Mouse (Mus musculus) intestine, embryonic 14.5 days (tissue): ENCODE measurements around the gene Mat2a. TPM values are rescaled to one million over a fixed set of nuclear protein-coding genes. Genes with fewer than 3 reads are reported as not detected.
"Not testable (repeated sequence)": the region's sequence is repeated elsewhere in the genome, so short reads cannot be mapped to it uniquely, and the experiment has no call there.

Experiments
- ATAC-seq: fragments of 200-750 bp; cut with Nextera tagmentation; replicated peaks from 2 replicates; pipeline ENCODE4 v1.8.0; 2017; ENCODE audit warnings: low read depth, moderate number of reproducible peaks, moderate TSS enrichment, moderate library complexity; ENCODE audit not compliant: low FRiP score, low TSS enrichment
- DNase-seq: peaks from one replicate; pipeline ENCODE4 v3.0.0-alpha.2; 2018; ENCODE audit warnings: low spot score
- H3K27ac ChIP-seq: fragments of 300-500 bp; sonication (generic); 2 replicates; pipeline ENCODE4 v1.5.1; 2014; ENCODE audit warnings: low read depth, mild to moderate bottlenecking, control low read depth
- H3K27me3 ChIP-seq: fragments of 300-500 bp; sonication (generic); replicated peaks from 2 replicates; pipeline ENCODE4 v1.6.1; 2014; ENCODE audit warnings: low read length, control low read depth; ENCODE audit not compliant: control insufficient read depth, insufficient read depth
- H3K36me3 ChIP-seq: fragments of 300-500 bp; sonication (generic); 2 replicates; pipeline ENCODE4 v1.6.1; 2014; ENCODE audit warnings: low read length, control low read depth; ENCODE audit not compliant: control insufficient read depth, insufficient read depth
- H3K4me1 ChIP-seq: fragments of 300-500 bp; sonication (generic); replicated peaks from 2 replicates; pipeline ENCODE4 v1.6.1; 2014; ENCODE audit warnings: low read length, control low read depth, mixed read lengths; ENCODE audit not compliant: control insufficient read depth, insufficient read depth
- H3K4me2 ChIP-seq: fragments of 300-500 bp; sonication (generic); 2 replicates; pipeline ENCODE4 v1.6.1; 2014; ENCODE audit warnings: low read length
- H3K4me3 ChIP-seq: fragments of 300-500 bp; sonication (generic); 2 replicates; pipeline ENCODE4 v1.5.1; 2014; ENCODE audit warnings: low read depth, low read length, control low read depth, mixed read lengths
- H3K9ac ChIP-seq: fragments of 300-500 bp; sonication (generic); 2 replicates; pipeline ENCODE4 v1.6.1; 2014; ENCODE audit warnings: mild to moderate bottlenecking, low read length
- H3K9me3 ChIP-seq: fragments of 300-500 bp; sonication (generic); 2 replicates; pipeline ENCODE4 v1.6.1; 2016; ENCODE audit warnings: low read length, control low read depth; ENCODE audit not compliant: control insufficient read depth
- WGBS: fragments of 180-500 bp; shearing (Covaris S2); extraction: QIAGEN DNeasy Blood & Tissue Kit; methylation state at CpG from one replicate; pipeline ENCODE4 v1.1.7; 2014; 5-methylcytosine and 5-hydroxymethylcytosine counted together
- polyA plus RNA-seq: library from polyadenylated mRNA; unstranded; fragments of >200 nt; fragmentation: Nextera tagmentation; extraction: Ambion mirVana; gene quantifications from 2 replicates; pipeline ENCODE4 v1.2.1, GENCODE M21; 2014

Gene Mat2a
- polyA plus RNA-seq, 1 experiment from 2014 or later: 378 TPM

GRCm38 (mm10) chr6:72478691-72479090 lies 39.3 kb upstream of the Mat2a start:
- H3K4me2 ChIP-seq, H3K9ac ChIP-seq, H3K9me3 ChIP-seq, H3K27me3 ChIP-seq, H3K4me1 ChIP-seq, DNase-seq, H3K27ac ChIP-seq, H3K4me3 ChIP-seq, H3K36me3 ChIP-seq, ATAC-seq: not testable (repeated sequence)
- 87% methylated on average over 2 of the region's 3 CpGs for WGBS

- Histone ChIP-seq H3K36me3 (no peaks in the 10 kb centered on the region), H3K9me3 (no peaks in the 10 kb centered on the region), H3K4me2 (no peak overlapping the region), H3K27ac (no peak overlapping the region), H3K4me3 (no peak overlapping the region), H3K9ac (no peak overlapping the region), H3K27me3 (no peaks in the 10 kb centered on the region), H3K4me1 (peaks cover 14% of the 10 kb centered on the region)
- WGBS: 85% methylated on average over 3 of the region's 3 CpGs
- DNase-seq (no peak), ATAC-seq (no peak)
Observed at GRCm38 (mm10) chr6:72477621-72478020, 38.3 kb upstream of the Mat2a start.

GRCm38 (mm10) chr6:72476836-72477235 lies 37.5 kb upstream of the Mat2a start:
- Histone ChIP-seq H3K4me2 (no peak overlapping the region), H3K27ac (no peak overlapping the region), H3K27me3 (no peaks in the 10 kb centered on the region), H3K4me3 (no peak overlapping the region), H3K4me1 (peaks cover 14% of the 10 kb centered on the region), H3K9me3 (no peaks in the 10 kb centered on the region), H3K9ac (no peak overlapping the region), H3K36me3 (no peaks in the 10 kb centered on the region)
- no peak for ATAC-seq
- no peak for DNase-seq
- WGBS: 92% methylated on average over 5 of the region's 5 CpGs

- DNase-seq (no peak), ATAC-seq (no peak)
- Histone ChIP-seq H3K4me1 (peaks cover 14% of the 10 kb centered on the region), H3K4me3 (no peak overlapping the region), H3K36me3 (no peaks in the 10 kb centered on the region), H3K9ac (no peak overlapping the region), H3K9me3 (no peaks in the 10 kb centered on the region), H3K4me2 (no peak overlapping the region), H3K27me3 (no peaks in the 10 kb centered on the region), H3K27ac (no peak overlapping the region)
- 79% methylated on average over 4 of the region's 4 CpGs for WGBS
Observed at GRCm38 (mm10) chr6:72475221-72475985, 36.0 kb upstream of the Mat2a start.

- H3K9ac ChIP-seq: no peak overlapping the region
- no peaks in the 10 kb centered on the region for H3K36me3 ChIP-seq
- 36% methylated on average over 14 of the region's 14 CpGs for WGBS
- ATAC-seq (peak; percentile 67), DNase-seq (peak; percentile 65)
- H3K4me3 ChIP-seq: no peak overlapping the region
- H3K4me2 ChIP-seq: no peak overlapping the region
- H3K4me1 ChIP-seq: peaks cover 14% of the 10 kb centered on the region
- H3K27me3 ChIP-seq: no peaks in the 10 kb centered on the region
- peak overlapping the region; percentile 44; the same call in 1 of the 2 replicates for H3K27ac ChIP-seq
- no peaks in the 10 kb centered on the region for H3K9me3 ChIP-seq
Observed at GRCm38 (mm10) chr6:72473264-72474041, 34.1 kb upstream of the Mat2a start.

GRCm38 (mm10) chr6:72466171-72466570 lies 26.8 kb upstream of the Mat2a start:
- no peak for ATAC-seq
- H3K36me3 ChIP-seq: no peaks in the 10 kb centered on the region
- H3K4me2 ChIP-seq: no peak overlapping the region
- no peak overlapping the region for H3K4me3 ChIP-seq
- no peaks in the 10 kb centered on the region for H3K27me3 ChIP-seq
- peaks cover 10% of the 10 kb centered on the region for H3K4me1 ChIP-seq
- DNase-seq: no peak
- 64% methylated on average over 4 of the region's 4 CpGs for WGBS
- H3K9me3 ChIP-seq: no peaks in the 10 kb centered on the region
- H3K9ac ChIP-seq: no peak overlapping the region
- H3K27ac ChIP-seq: no peak overlapping the region

GRCm38 (mm10) chr6:72465361-72466157 lies 26.2 kb upstream of the Mat2a start:
- H3K27me3 ChIP-seq: no peaks in the 10 kb centered on the region
- no peaks in the 10 kb centered on the region for H3K9me3 ChIP-seq
- no peak overlapping the region; the same call in 1 of the 2 replicates for H3K4me2 ChIP-seq
- no peak overlapping the region for H3K9ac ChIP-seq
- WGBS: 53% methylated on average over 8 of the region's 8 CpGs
- H3K4me3 ChIP-seq: no peak overlapping the region
- ATAC-seq (no peak), DNase-seq (no peak)
- H3K27ac ChIP-seq: no peak overlapping the region
- H3K4me1 ChIP-seq: peaks cover 14% of the 10 kb centered on the region
- no peaks in the 10 kb centered on the region for H3K36me3 ChIP-seq

- H3K9me3 ChIP-seq, H3K27ac ChIP-seq, ATAC-seq, H3K4me3 ChIP-seq, H3K4me2 ChIP-seq, DNase-seq, H3K27me3 ChIP-seq, H3K9ac ChIP-seq, H3K36me3 ChIP-seq: not testable (repeated sequence)
- H3K4me1 ChIP-seq: peaks cover 28% of the 10 kb centered on the region
- 80% methylated on average over 5 of the region's 5 CpGs for WGBS
Observed at GRCm38 (mm10) chr6:72462550-72463257, 23.3 kb upstream of the Mat2a start.
